8 mouse cellular contexts compared by ENCODE assay signal in genomic region chr2:30266392-30266941, GRCm38 (mm10). TPM values are rescaled to one million over a fixed set of nuclear protein-coding genes. Genes with fewer than 3 reads are reported as not detected.
A peak's percentile ranks its signal among the peaks of the same experiment; 100 is the strongest.
DNase-seq lines count a peak whose midpoint lies in the region; ATAC-seq and TF ChIP-seq lines count a peak whose summit lies in the region.

No protein-coding gene starts in this region.

- H3K9ac ChIP-seq in embryonic facial prominence, embryonic 13.5 days = peak overlapping the region; percentile 58
- peak overlapping the region; percentile 75 for H3K9ac ChIP-seq in heart, embryonic 13.5 days
- peak overlapping the region; percentile 51 for H3K9ac ChIP-seq in kidney, embryonic 16.5 days (replicated peaks; ENCODE audit: low read length)
- peak overlapping the region; percentile 51; the same call in 1 of the 2 replicates for H3K9ac ChIP-seq in stomach, postnatal 0 days (ENCODE audit: low read length)

- no peaks in the 10 kb centered on the region for H3K9me3 ChIP-seq in embryonic facial prominence, embryonic 13.5 days
- no peaks in the 10 kb centered on the region for H3K9me3 ChIP-seq in heart, embryonic 13.5 days
- H3K9me3 ChIP-seq in kidney, embryonic 16.5 days (ENCODE audit: low read length) = no peaks in the 10 kb centered on the region
- H3K9me3 ChIP-seq in stomach, postnatal 0 days (ENCODE audit: control insufficient read depth, low read length) = no peaks in the 10 kb centered on the region

- no peak; the same call in 1 of the 2 replicates for TF ChIP-seq CTCF in stomach, postnatal 0 days (IDR thresholded peaks at IDR 0.05; ENCODE audit: low read depth)

- peak; percentile 65 for DNase-seq in urinary bladder, postnatal 25 days (ENCODE audit: low spot score)
- no peak for DNase-seq in urinary bladder, adult 2 months (ENCODE audit: low spot score)
- DNase-seq in lung, postnatal 25 days (ENCODE audit: low spot score) = peak; percentile 70
- peak; percentile 84 for DNase-seq in stomach, postnatal 0 days (ENCODE audit: low spot score)
- DNase-seq in right cerebral cortex, postnatal 4 days = no peak

- peaks cover 45% of the 10 kb centered on the region for H3K4me1 ChIP-seq in embryonic facial prominence, embryonic 13.5 days
- peaks cover 75% of the 10 kb centered on the region for H3K4me1 ChIP-seq in heart, embryonic 13.5 days
- peaks cover 35% of the 10 kb centered on the region for H3K4me1 ChIP-seq in kidney, embryonic 16.5 days (ENCODE audit: insufficient read depth, low read length)
- peaks cover 18% of the 10 kb centered on the region for H3K4me1 ChIP-seq in stomach, postnatal 0 days (replicated peaks; ENCODE audit: control insufficient read depth, insufficient read depth)

- H3K4me2 ChIP-seq in embryonic facial prominence, embryonic 13.5 days = 0 out of 2 replicates have a peak overlapping the region, but pooled peaks have one; percentile 16
- H3K4me2 ChIP-seq in heart, embryonic 13.5 days = peak overlapping the region; percentile 55
- H3K4me2 ChIP-seq in kidney, embryonic 16.5 days (replicated peaks; ENCODE audit: low read depth, low read length) = peak overlapping the region; percentile 41
- peak overlapping the region; percentile 36 for H3K4me2 ChIP-seq in stomach, postnatal 0 days (replicated peaks; ENCODE audit: low read depth)

- H3K4me3 ChIP-seq in embryonic facial prominence, embryonic 13.5 days = no peak overlapping the region
- H3K4me3 ChIP-seq in heart, embryonic 13.5 days = peak overlapping the region; percentile 32
- H3K4me3 ChIP-seq in kidney, embryonic 16.5 days (ENCODE audit: low read length) = peak overlapping the region; percentile 29
- H3K4me3 ChIP-seq in stomach, postnatal 0 days (ENCODE audit: low read depth, low read length) = no peak overlapping the region

- peak; percentile 56 for ATAC-seq in embryonic facial prominence, embryonic 13.5 days (ENCODE audit: insufficient number of reproducible peaks, insufficient read depth, low FRiP score, low TSS enrichment, low read depth)
- no peak for ATAC-seq in heart, embryonic 13.5 days (ENCODE audit: extremely low read depth, insufficient number of reproducible peaks, low FRiP score, low TSS enrichment)
- peak; percentile 90 for ATAC-seq in kidney, embryonic 16.5 days (ENCODE audit: low FRiP score, low TSS enrichment)
- ATAC-seq in stomach, postnatal 0 days (ENCODE audit: low FRiP score, low TSS enrichment) = peak; percentile 79

- H3K27me3 ChIP-seq in embryonic facial prominence, embryonic 13.5 days = no peaks in the 10 kb centered on the region
- no peaks in the 10 kb centered on the region for H3K27me3 ChIP-seq in heart, embryonic 13.5 days (replicated peaks)
- no peaks in the 10 kb centered on the region for H3K27me3 ChIP-seq in kidney, embryonic 16.5 days (ENCODE audit: insufficient read depth, low read length)
- no peaks in the 10 kb centered on the region for H3K27me3 ChIP-seq in stomach, postnatal 0 days (ENCODE audit: control insufficient read depth, insufficient read depth, low read length)

- TF ChIP-seq EP300 in stomach, postnatal 0 days (optimal IDR thresholded peaks at IDR 0.05) = peak; percentile 49

- peak overlapping the region; percentile 87 for H3K27ac ChIP-seq in embryonic facial prominence, embryonic 13.5 days
- H3K27ac ChIP-seq in heart, embryonic 13.5 days (replicated peaks) = peak overlapping the region; percentile 99
- peak overlapping the region; percentile 95 for H3K27ac ChIP-seq in kidney, embryonic 16.5 days (ENCODE audit: low read length)
- peak overlapping the region; percentile 91 for H3K27ac ChIP-seq in stomach, postnatal 0 days (replicated peaks)

- H3K36me3 ChIP-seq in embryonic facial prominence, embryonic 13.5 days = peaks cover 34% of the 10 kb centered on the region
- peaks cover 34% of the 10 kb centered on the region for H3K36me3 ChIP-seq in heart, embryonic 13.5 days
- peaks cover 19% of the 10 kb centered on the region for H3K36me3 ChIP-seq in kidney, embryonic 16.5 days (ENCODE audit: insufficient read depth, low read length)
- peaks cover 15% of the 10 kb centered on the region for H3K36me3 ChIP-seq in stomach, postnatal 0 days (ENCODE audit: control insufficient read depth, insufficient read depth, low read length)

- 21% methylated on average over 4 of the region's 4 CpGs for WGBS in embryonic facial prominence, embryonic 13.5 days
- 13% methylated on average over 4 of the region's 4 CpGs for WGBS in heart, embryonic 13.5 days
- 15% methylated on average over 4 of the region's 4 CpGs for WGBS in kidney, embryonic 16.5 days
- 3% methylated on average over 4 of the region's 4 CpGs for WGBS in stomach, postnatal 0 days

RNA-seq across cellular contexts. Expression of gene Phyhd1, which starts 0.5 kb away (rescaled TPM):
- polyA plus RNA-seq in urinary bladder, adult 2 months (2012; rRNA removed) = 36.2 and 55.9 TPM in 2 replicates
- polyA plus RNA-seq in embryonic facial prominence, embryonic 13.5 days (2015; fragmentation: Nextera tagmentation; extraction: Ambion mirVana) = 3.7 and 4.7 TPM in 2 replicates
- polyA plus RNA-seq in heart, embryonic 13.5 days (2015; fragmentation: Nextera tagmentation; extraction: Ambion mirVana) = 7.0 and 8.2 TPM in 2 replicates
- 15.8 and 16.0 TPM in 2 replicates for polyA plus RNA-seq in kidney, embryonic 16.5 days (2015; fragmentation: Nextera tagmentation; extraction: Ambion mirVana)
- 5.8 and 7.1 TPM in 2 replicates for polyA plus RNA-seq in stomach, postnatal 0 days (2015; fragmentation: Nextera tagmentation; extraction: Ambion mirVana)

RNA-seq across cellular contexts. Expression of gene Gm28038, which starts 14.4 kb away (rescaled TPM):
- polyA plus RNA-seq in urinary bladder, adult 2 months (2012; rRNA removed) = not detected in 2 replicates
- not detected in 2 replicates for polyA plus RNA-seq in embryonic facial prominence, embryonic 13.5 days (2015; fragmentation: Nextera tagmentation; extraction: Ambion mirVana)
- polyA plus RNA-seq in heart, embryonic 13.5 days (2015; fragmentation: Nextera tagmentation; extraction: Ambion mirVana) = not detected in 2 replicates
- polyA plus RNA-seq in kidney, embryonic 16.5 days (2015; fragmentation: Nextera tagmentation; extraction: Ambion mirVana) = not detected in 2 replicates
- not detected in 2 replicates for polyA plus RNA-seq in stomach, postnatal 0 days (2015; fragmentation: Nextera tagmentation; extraction: Ambion mirVana)

RNA-seq across cellular contexts. Expression of gene Dolk, which starts 19.7 kb away (rescaled TPM):
- polyA plus RNA-seq in urinary bladder, adult 2 months (2012; rRNA removed) = 14.4 and 15.7 TPM in 2 replicates
- polyA plus RNA-seq in embryonic facial prominence, embryonic 13.5 days (2015; fragmentation: Nextera tagmentation; extraction: Ambion mirVana) = 29.0 and 30.5 TPM in 2 replicates
- polyA plus RNA-seq in heart, embryonic 13.5 days (2015; fragmentation: Nextera tagmentation; extraction: Ambion mirVana) = 27.8 and 30.3 TPM in 2 replicates
- 42.6 and 44.2 TPM in 2 replicates for polyA plus RNA-seq in kidney, embryonic 16.5 days (2015; fragmentation: Nextera tagmentation; extraction: Ambion mirVana)
- polyA plus RNA-seq in stomach, postnatal 0 days (2015; fragmentation: Nextera tagmentation; extraction: Ambion mirVana) = 21.1 and 21.9 TPM in 2 replicates

RNA-seq across cellular contexts. Expression of gene Nup188, which starts 19.7 kb away (rescaled TPM):
- polyA plus RNA-seq in urinary bladder, adult 2 months (2012; rRNA removed) = 17.2 and 18.1 TPM in 2 replicates
- 36.5 and 40.7 TPM in 2 replicates for polyA plus RNA-seq in embryonic facial prominence, embryonic 13.5 days (2015; fragmentation: Nextera tagmentation; extraction: Ambion mirVana)
- polyA plus RNA-seq in heart, embryonic 13.5 days (2015; fragmentation: Nextera tagmentation; extraction: Ambion mirVana) = 22.2 and 25.7 TPM in 2 replicates
- 37.6 and 47.9 TPM in 2 replicates for polyA plus RNA-seq in kidney, embryonic 16.5 days (2015; fragmentation: Nextera tagmentation; extraction: Ambion mirVana)
- polyA plus RNA-seq in stomach, postnatal 0 days (2015; fragmentation: Nextera tagmentation; extraction: Ambion mirVana) = 8.5 and 9.9 TPM in 2 replicates

RNA-seq across cellular contexts. Expression of gene Gm28035, which starts 26.1 kb away (rescaled TPM):
- 4.1 and 5.4 TPM in 2 replicates for polyA plus RNA-seq in urinary bladder, adult 2 months (2012; rRNA removed)
- polyA plus RNA-seq in embryonic facial prominence, embryonic 13.5 days (2015; fragmentation: Nextera tagmentation; extraction: Ambion mirVana) = 0.06 and 0.11 TPM in 2 replicates
- polyA plus RNA-seq in heart, embryonic 13.5 days (2015; fragmentation: Nextera tagmentation; extraction: Ambion mirVana) = 0.19 and 0.27 TPM in 2 replicates
- 0.45 TPM in 2 replicates for polyA plus RNA-seq in kidney, embryonic 16.5 days (2015; fragmentation: Nextera tagmentation; extraction: Ambion mirVana)
- polyA plus RNA-seq in stomach, postnatal 0 days (2015; fragmentation: Nextera tagmentation; extraction: Ambion mirVana) = 0.05 and 0.11 TPM in 2 replicates

Comparison
In these comparisons a context has a peak if more than half of its experiments do, and no peak if none do; other contexts are left out.
1. DNase-seq: peak in urinary bladder, postnatal 25 days (single experiment), lung, postnatal 25 days (single experiment) and stomach, postnatal 0 days (single experiment); none in urinary bladder, adult 2 months (single experiment) and right cerebral cortex, postnatal 4 days (single experiment).
2. H3K4me3 ChIP-seq: peak in heart, embryonic 13.5 days (single experiment) and kidney, embryonic 16.5 days (single experiment); none in embryonic facial prominence, embryonic 13.5 days (single experiment) and stomach, postnatal 0 days (single experiment).
3. Peak in every context shown above with its lines, with median percentiles within 50 percentile points of each other: H3K27ac ChIP-seq, H3K4me2 ChIP-seq and H3K9ac ChIP-seq.